Mouse (Mus musculus) hindbrain, embryonic 11.5 days (tissue): ENCODE results near the gene Fam186b. TPM values are rescaled to one million over a fixed set of nuclear protein-coding genes. Genes with fewer than 3 reads are reported as not detected.

Source experiments
- ATAC-seq: fragments of 200-750 bp; cut with Nextera tagmentation; 2 replicates; pipeline ENCODE4 v1.8.0; 2017; ENCODE audit warnings: mild to moderate bottlenecking, moderate TSS enrichment, moderate library complexity; ENCODE audit not compliant: low FRiP score
- DNase-seq: peaks from one replicate; pipeline ENCODE4 v3.0.0-alpha.2; 2015; ENCODE audit warnings: low spot score
- H3K27ac ChIP-seq: fragments of 300-500 bp; sonication (generic); 2 replicates; pipeline ENCODE4 v1.5.1; 2014; ENCODE audit warnings: mild to moderate bottlenecking, low read depth, low read length
- H3K27me3 ChIP-seq: fragments of 300-500 bp; sonication (generic); 2 replicates; pipeline ENCODE4 v1.6.1; 2014; ENCODE audit warnings: mild to moderate bottlenecking, low read length, moderate library complexity, mixed read lengths; ENCODE audit not compliant: control insufficient read depth, insufficient read depth
- H3K36me3 ChIP-seq: fragments of 300-500 bp; sonication (generic); 2 replicates; pipeline ENCODE4 v1.6.1; 2014; ENCODE audit warnings: mild to moderate bottlenecking, low read length, moderate library complexity, mixed read lengths; ENCODE audit not compliant: control insufficient read depth, insufficient read depth
- H3K4me1 ChIP-seq: fragments of 300-500 bp; sonication (generic); replicated peaks from 2 replicates; pipeline ENCODE4 v1.6.1; 2014; ENCODE audit warnings: low read length, mixed read lengths; ENCODE audit not compliant: control insufficient read depth, insufficient read depth
- H3K4me2 ChIP-seq: fragments of 300-500 bp; sonication (generic); replicated peaks from 2 replicates; pipeline ENCODE4 v1.6.1; 2014; ENCODE audit warnings: mild to moderate bottlenecking, low read depth, low read length
- H3K4me3 ChIP-seq: fragments of 300-500 bp; sonication (generic); 2 replicates; pipeline ENCODE4 v1.5.1; 2014; ENCODE audit warnings: low read depth, low read length
- H3K9ac ChIP-seq: fragments of 300-500 bp; sonication (generic); 2 replicates; pipeline ENCODE4 v1.6.1; 2014; ENCODE audit warnings: low read depth, low read length
- H3K9me3 ChIP-seq: fragments of 300-500 bp; sonication (generic); 2 replicates; pipeline ENCODE4 v1.6.1; 2016; ENCODE audit warnings: low read length; ENCODE audit not compliant: control insufficient read depth
- WGBS: fragments of 180-500 bp; shearing (Covaris S2); extraction: QIAGEN DNeasy Blood & Tissue Kit; methylation state at CpG from one replicate; pipeline ENCODE4 v1.1.7; 2014; 5-methylcytosine and 5-hydroxymethylcytosine counted together
- polyA plus RNA-seq: library from polyadenylated mRNA; unstranded; fragments of >200 nt; fragmentation: Nextera tagmentation; extraction: Ambion mirVana; gene quantifications from 2 replicates; pipeline ENCODE4 v1.2.1, GENCODE M21; 2014

Gene Fam186b
- polyA plus RNA-seq, 1 experiment from 2014 or later: 0.29 TPM

DNA sequence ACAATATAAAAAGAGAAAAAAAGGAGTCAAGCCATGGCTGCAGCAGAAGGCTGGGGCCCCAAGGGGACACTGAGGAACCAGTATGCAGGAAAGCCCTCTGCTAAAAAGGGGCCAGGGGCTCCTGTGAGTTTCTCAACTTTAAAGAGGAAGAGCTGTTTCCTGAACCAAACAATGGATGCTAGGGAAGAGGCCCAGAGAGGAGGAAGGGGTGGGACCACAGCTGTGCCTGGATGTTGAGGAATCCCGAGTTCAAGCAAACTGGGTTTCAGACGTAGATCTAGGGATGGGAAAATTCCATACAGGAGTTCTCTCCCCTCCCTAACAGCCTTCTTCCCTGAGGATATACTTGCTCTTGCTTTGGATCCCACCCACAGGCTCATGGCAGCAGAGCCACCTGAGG is 30.7 kb upstream of the Fam186b start:
- Histone ChIP-seq H3K4me1 (no peaks in the 10 kb centered on the region), H3K36me3 (peaks cover 4% of the 10 kb centered on the region; the same call in 1 of the 2 replicates), H3K4me3 (no peak overlapping the region), H3K27me3 (no peaks in the 10 kb centered on the region), H3K27ac (no peak overlapping the region), H3K9ac (no peak overlapping the region), H3K4me2 (no peak overlapping the region), H3K9me3 (no peaks in the 10 kb centered on the region)
- DNase-seq: no peak
- ATAC-seq: no peak
- 68% methylated on average over 2 of the region's 2 CpGs for WGBS

DNA sequence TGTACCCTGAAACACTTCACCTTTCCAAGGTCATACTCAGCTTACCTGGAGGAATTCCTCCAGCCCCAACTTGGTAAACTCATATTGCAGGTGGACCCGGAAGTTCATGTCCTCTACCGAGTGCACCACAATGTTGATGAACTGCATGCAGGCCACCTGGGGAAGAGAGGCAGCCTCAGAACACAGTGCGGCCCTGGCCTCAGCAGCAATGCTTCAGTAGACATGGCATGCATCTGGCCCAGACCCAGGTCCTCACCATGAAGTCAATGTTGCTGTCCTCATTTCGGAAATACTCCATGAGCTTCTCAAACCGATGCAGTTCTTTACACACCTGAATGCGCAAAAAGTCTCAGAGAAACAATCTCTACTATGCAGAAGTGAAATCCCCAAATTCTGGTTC is 29.9 kb upstream of the Fam186b start:
- Histone ChIP-seq H3K4me2 (no peak overlapping the region), H3K4me3 (no peak overlapping the region), H3K27ac (no peak overlapping the region)

DNA sequence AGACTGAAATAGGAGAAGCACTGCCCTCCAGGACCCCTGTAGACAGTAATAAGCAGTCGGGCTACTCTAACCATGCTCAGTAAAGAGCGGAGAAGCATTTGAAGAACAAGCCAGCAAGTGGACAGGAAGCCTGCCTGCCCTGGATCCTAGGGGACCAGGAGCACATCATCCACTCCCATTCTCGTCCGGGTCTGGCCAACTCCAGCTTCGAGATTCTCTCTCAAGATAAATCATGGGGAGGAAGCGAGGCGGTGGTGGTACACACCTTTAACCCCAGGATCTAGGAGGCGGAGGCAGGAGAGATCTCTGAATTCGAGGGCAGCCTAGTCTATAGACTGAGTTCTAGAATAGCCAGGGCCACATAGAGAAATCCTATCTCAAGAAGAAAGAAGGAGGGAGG is 28.5 kb upstream of the Fam186b start:
- 88% methylated on average over 9 of the region's 9 CpGs for WGBS
- Histone ChIP-seq H3K9ac (no peak overlapping the region), H3K4me1 (no peaks in the 10 kb centered on the region), H3K36me3 (peaks cover 6% of the 10 kb centered on the region; the same call in 1 of the 2 replicates), H3K27me3 (no peaks in the 10 kb centered on the region), H3K4me3 (no peak overlapping the region), H3K4me2 (no peak overlapping the region), H3K27ac (no peak overlapping the region), H3K9me3 (no peaks in the 10 kb centered on the region)
- no peak for ATAC-seq
- no peak for DNase-seq

More for the DNA sequence above, 29.9 kb upstream of the Fam186b start:
- Histone ChIP-seq H3K9me3 (no peaks in the 10 kb centered on the region), H3K27me3 (no peaks in the 10 kb centered on the region), H3K36me3 (peaks cover 6% of the 10 kb centered on the region; the same call in 1 of the 2 replicates), H3K9ac (no peak overlapping the region), H3K4me1 (no peaks in the 10 kb centered on the region)
- DNase-seq (no peak), ATAC-seq (no peak)
- 93% methylated on average over 6 of the region's 6 CpGs for WGBS

DNA sequence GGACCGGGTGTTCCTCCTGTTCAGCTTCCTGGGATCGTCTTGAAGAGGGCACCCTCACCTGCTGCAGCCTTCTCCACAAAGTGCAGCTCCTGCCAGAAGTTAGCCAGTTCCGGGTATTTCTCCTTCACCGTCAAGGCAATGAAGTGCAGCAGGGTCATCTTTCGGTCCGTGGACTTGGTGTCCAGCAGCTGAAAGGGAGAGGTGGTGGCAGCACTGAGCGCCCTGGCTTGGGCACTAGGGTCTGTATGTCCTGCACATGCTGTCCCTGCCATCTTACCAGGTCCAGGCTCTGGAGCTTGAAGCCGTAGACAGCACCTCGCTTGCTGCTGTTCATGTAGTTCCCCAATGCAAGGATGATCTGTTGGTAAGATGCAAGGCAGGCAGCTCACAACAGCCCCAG is 25.3 kb upstream of the Fam186b start:
- Histone ChIP-seq H3K9ac (no peak overlapping the region), H3K4me1 (no peaks in the 10 kb centered on the region), H3K27ac (no peak overlapping the region), H3K27me3 (no peaks in the 10 kb centered on the region), H3K9me3 (no peaks in the 10 kb centered on the region), H3K36me3 (peaks cover 6% of the 10 kb centered on the region; the same call in 1 of the 2 replicates), H3K4me2 (no peak overlapping the region), H3K4me3 (no peak overlapping the region)
- DNase-seq: no peak
- ATAC-seq: no peak
- WGBS: 90% methylated on average over 9 of the region's 9 CpGs

DNA sequence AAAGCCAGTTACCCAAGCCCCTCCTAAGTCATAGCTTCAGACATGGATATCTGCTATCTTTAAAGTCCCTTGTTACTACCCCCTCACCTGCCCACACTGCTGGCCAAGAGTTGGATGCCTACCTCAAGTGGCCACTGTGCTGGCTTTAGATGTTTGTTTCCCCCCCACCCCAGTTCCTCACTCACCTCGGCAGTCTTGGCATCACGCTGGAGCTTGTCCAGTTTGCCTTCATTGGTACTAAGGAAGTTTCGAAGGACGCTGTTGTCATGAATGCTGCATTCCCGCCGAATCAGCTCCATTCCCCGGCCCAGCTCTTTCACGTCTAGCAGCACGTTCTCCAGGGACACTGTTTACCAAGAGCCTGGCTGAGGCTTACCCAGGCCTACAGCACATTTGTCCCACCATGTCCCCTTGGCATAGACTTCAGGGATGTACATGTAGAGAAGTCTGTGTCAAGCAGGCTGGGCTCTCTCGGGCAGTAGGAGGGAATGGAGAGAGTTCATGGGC is 24.5 kb upstream of the Fam186b start:
- peaks cover 6% of the 10 kb centered on the region; the same call in 1 of the 2 replicates for H3K36me3 ChIP-seq

DNA sequence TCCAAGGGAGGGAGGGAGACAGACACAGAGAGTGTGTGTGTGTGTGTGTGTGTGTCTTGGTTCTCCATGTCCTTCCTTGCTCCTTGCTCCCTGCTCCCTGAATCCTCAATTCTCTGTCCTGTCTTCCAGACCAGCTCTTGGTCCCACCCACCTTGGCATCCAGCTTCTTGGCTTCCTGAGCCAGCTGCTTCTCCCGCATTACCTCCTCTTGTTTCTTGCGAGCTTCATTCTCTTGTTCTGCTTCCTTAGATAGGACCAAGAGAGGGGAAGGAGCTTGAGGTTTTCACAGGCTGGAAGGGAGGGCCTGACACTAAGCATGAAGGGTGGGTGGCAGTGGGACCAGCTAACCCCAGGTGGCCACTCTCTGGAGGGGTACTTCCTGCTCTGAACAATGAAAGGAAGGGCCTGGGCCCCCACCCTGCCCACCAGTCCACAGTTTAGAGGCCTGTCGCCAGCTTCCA is 23.8 kb upstream of the Fam186b start:
- 83% methylated on average over 3 of the region's 3 CpGs for WGBS
- Histone ChIP-seq H3K4me3 (no peak overlapping the region), H3K9ac (no peak overlapping the region), H3K4me2 (no peak overlapping the region), H3K4me1 (no peaks in the 10 kb centered on the region), H3K9me3 (no peaks in the 10 kb centered on the region), H3K36me3 (peaks cover 6% of the 10 kb centered on the region; the same call in 1 of the 2 replicates), H3K27me3 (no peaks in the 10 kb centered on the region), H3K27ac (no peak overlapping the region)
- DNase-seq (no peak), ATAC-seq (no peak)

More for the DNA sequence above, 24.5 kb upstream of the Fam186b start:
- no peak for ATAC-seq
- Histone ChIP-seq H3K4me1 (no peaks in the 10 kb centered on the region), H3K4me3 (no peak overlapping the region), H3K9me3 (no peaks in the 10 kb centered on the region), H3K27me3 (no peaks in the 10 kb centered on the region), H3K4me2 (no peak overlapping the region), H3K27ac (peak overlapping the region; percentile 45; the same call in 1 of the 2 replicates), H3K9ac (no peak overlapping the region)
- DNase-seq: no peak
- 89% methylated on average over 10 of the region's 10 CpGs for WGBS

DNA sequence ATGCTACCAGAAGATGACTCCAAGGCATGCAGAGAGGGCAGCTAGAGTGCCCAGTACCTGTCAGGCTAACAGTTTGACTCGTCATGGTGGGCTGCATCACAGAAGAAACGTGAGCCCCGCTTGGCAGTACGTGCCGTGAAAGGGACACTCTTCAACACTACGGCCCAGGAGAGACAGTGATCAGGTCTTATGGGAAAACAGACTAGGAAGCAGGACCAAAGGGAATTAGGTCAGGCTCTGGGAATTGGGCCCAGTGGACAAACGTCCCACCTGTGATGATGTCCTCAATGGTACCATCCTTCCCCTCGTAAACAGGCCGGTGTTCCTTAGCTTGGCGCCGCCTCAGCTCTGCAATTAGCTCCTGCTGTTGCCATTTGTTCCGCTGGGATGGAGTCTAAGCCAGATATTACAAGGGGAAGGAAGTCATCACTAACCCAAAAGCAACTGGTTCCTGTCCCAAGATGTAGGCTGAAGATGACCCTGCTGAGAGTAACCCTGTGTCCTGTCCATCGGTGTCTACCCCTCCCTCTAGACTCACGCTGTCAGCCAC is 23.2 kb upstream of the Fam186b start:
- Histone ChIP-seq H3K9ac (no peak overlapping the region), H3K4me3 (no peak overlapping the region), H3K27me3 (no peaks in the 10 kb centered on the region), H3K36me3 (peaks cover 6% of the 10 kb centered on the region; the same call in 1 of the 2 replicates), H3K4me2 (no peak overlapping the region), H3K27ac (0 out of 2 replicates have a peak overlapping the region, but pooled peaks have one; percentile 10), H3K9me3 (no peaks in the 10 kb centered on the region), H3K4me1 (no peaks in the 10 kb centered on the region)
- no peak for ATAC-seq
- no peak for DNase-seq
- WGBS: 89% methylated on average over 14 of the region's 14 CpGs

DNA sequence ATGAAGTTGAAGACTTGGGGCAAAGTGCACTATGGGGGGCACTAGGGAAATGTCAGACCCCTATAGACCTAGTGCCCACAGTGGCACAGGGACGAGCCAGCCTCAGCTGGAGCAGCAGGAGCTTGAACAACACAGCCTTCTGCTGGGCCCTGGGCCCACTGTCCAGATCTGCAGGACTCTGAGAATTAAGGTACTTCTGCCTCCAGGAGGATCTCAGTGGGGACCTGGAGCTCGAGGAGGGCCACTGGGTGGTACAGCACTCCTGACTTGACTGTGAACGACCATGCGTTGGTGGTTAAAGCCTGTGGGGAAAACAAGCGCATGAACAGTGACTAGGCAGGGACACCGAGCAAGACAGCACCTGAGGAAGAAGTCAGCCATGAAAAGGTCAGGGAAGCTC is 22.4 kb upstream of the Fam186b start:
- ATAC-seq (no peak), DNase-seq (no peak)
- Histone ChIP-seq H3K9me3 (no peaks in the 10 kb centered on the region), H3K4me1 (no peaks in the 10 kb centered on the region), H3K36me3 (peaks cover 6% of the 10 kb centered on the region; the same call in 1 of the 2 replicates), H3K4me2 (no peak overlapping the region), H3K9ac (no peak overlapping the region), H3K27me3 (no peaks in the 10 kb centered on the region), H3K4me3 (no peak overlapping the region), H3K27ac (no peak overlapping the region)
- 88% methylated on average over 6 of the region's 6 CpGs for WGBS

DNA sequence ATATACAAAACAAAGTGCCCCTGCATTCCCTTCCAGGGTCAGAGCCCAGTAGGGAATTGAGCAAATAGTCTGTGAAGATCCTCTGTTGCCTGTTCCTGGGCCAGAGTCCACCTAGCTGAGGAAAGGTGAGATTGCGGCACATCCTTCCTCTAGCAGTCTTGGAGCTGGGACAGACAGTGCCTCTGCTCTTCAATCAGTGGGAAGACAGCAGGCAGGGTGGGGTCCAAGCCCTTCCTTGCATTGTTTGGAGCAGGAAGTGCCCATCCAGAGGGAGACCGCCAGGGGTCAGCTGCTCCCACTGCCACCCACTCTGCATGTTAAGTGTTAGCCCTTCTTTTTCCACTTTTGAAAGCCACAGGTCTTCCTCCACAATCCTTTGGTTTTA is 21.6 kb upstream of the Fam186b start:
- Histone ChIP-seq H3K36me3 (peaks cover 6% of the 10 kb centered on the region; the same call in 1 of the 2 replicates), H3K9me3 (no peaks in the 10 kb centered on the region), H3K4me2 (no peak overlapping the region), H3K27me3 (no peaks in the 10 kb centered on the region), H3K9ac (0 out of 2 replicates have a peak overlapping the region, but pooled peaks have one; percentile 11), H3K4me3 (no peak overlapping the region), H3K4me1 (no peaks in the 10 kb centered on the region), H3K27ac (no peak overlapping the region)
- 81% methylated on average over 2 of the region's 2 CpGs for WGBS
- ATAC-seq (no peak; the same call in 1 of the 2 replicates), DNase-seq (no peak)
